Mouse (Mus musculus): ENCODE results near the gene Rsl24d1.
"Not testable (repeated sequence)": the region's sequence is repeated elsewhere in the genome, so short reads cannot be mapped to it uniquely, and the experiment has no call there.

Gene Rsl24d1

DNA sequence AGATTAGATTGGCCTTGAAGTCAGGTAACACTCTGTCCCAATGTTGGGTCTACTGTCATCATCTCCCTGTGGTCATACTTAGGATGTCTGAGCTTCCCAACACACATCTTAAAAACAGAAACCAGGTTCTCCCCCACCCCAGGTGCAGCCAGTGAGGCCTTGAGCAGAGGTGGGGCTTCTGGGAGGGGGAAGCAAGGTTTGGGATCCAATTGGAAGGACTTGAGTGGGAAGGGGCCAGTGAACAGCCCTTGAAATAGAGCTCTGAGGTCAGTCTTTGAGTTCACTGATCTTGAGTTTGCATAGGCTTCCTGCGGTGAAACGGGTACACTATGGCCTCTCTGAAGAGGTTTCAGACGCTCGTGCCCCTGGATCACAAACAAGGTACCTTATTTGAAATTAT, 11.0 kb upstream of the Rsl24d1 start, which contains the start of gene Gm20509:
Gene Gm20509 (plus strand): TSS at position 290 of the 400 bp plus-strand sequence.
- no peak for DNase-seq (ENCODE audit: low spot score)

DNA sequence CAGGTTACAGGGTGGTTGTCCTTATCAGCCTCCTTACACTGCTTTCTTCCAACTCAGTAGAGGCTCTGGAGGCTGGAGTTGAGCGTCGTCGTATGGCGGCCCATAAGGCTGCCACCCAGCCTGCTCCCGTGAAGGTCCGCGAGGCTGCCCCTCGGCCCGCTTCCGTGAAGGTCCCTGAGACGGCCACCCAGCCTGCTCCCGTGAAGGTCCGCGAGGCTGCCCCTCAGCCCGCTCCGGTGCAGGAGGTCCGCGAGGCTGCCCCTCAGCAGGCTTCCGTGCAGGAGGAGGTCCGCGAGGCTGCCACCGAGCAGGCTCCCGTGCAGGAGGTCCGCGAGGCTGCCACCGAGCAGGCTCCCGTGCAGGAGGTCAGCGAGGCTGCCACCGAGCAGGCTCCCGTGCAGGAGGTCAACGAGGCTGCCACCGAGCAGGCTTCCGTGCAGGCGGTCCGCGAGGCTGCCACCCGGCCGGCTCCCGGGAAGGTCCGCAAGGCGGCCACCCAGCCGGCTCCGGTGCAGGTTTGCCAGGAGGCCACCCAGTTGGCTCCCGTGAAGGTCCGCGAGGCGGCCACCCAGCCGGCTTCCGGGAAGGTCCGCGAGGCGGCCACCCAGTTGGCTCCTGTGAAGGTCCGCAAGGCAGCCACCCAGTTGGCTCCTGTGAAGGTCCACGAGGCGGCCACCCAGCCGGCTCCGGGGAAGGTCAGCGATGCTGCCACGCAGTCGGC, 9.9 kb upstream of the Rsl24d1 start:
- DNase-seq (ENCODE audit: low spot score) = no peak

DNA sequence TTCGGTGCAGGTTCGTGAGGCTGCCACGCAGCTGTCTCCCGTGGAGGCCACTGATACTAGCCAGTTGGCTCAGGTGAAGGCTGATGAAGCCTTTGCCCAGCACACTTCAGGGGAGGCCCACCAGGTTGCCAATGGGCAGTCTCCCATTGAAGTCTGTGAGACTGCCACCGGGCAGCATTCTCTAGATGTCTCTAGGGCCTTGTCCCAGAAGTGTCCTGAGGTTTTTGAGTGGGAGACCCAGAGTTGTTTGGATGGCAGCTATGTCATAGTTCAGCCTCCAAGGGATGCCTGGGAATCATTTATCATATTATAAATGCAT, 9.4 kb upstream of the Rsl24d1 start:
- no peak for DNase-seq (ENCODE audit: low spot score)

DNA sequence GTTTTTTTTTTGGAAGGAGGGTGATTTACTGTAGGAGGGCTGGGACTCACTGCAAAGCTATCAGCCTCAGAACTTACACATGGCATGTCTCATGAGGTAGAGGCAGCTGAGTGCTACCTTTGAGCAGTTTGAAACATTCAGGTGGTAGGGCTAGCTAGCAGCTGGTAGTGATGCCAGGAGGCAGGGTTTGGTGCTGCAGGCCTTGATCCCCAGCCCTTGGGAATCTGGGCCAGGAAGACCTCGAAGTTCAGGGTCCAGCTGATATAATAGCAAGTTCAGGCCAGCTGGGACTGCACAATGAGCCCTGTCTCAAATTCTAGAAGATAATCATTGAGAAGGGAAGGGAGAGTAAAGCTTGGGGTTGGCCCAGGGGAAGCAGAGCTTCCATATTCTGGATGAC, 8.1 kb upstream of the Rsl24d1 start:
- no peak for DNase-seq (ENCODE audit: low spot score)

DNA sequence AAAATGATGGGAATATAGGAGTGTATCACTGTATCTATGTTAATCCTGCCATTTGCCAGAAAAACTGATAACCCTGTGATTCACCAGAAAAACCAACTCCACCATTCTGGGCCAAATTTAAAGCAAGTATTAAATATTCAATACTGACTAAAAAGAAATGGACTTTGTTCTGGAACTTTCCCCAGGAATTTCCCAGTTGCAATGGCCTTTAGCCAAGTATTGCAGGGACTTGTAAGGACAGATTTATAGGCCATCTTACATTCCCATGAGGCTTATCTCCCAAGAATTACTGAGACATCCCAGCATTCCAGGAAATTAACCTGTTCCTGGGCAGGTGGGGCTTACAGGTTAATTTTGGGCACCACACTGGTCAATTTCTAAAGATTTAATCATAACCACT, 7.5 kb upstream of the Rsl24d1 start:
- no peak for DNase-seq (ENCODE audit: low spot score)

DNA sequence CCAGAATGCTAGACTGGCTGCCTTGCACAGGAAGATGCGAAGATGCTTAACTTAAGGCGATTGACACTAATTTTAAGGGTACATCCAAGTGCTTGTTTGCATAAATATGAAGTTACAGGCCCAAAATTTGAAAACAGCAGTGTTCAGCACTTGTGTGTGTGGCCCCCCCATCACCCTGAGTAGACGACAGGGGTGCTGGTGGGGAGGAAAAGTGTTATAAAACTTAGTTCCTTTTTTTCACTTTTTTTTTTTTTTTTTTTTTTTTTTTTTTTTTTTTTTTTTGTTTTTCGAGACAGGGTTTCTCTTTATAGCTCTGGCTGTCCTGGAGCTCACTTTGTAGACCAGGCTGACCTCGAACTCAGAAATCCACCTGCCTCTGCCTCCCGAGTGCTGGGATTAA, 3.5 kb downstream of the Rsl24d1 start:
- not testable (repeated sequence) for DNase-seq (ENCODE audit: low spot score)

DNA sequence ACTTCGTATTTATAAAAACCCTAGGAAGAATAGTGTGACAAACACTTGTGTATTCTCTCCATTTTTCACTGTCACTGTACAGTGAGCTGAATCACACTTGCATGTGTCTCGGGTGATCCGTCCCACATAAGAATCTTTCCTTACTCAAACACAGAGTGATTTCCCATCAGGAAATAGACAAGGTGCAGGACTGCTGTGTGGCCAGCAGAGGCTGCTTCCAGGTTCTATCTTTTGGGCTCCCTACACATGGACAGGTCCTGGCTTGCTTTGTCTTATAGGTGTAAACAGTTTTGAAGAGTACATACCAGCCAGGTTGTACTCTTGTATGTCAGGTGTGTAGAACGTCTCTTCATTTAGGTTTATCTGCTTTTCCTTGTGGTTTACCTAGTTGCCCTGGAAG, 4.8 kb downstream of the Rsl24d1 start:
- no peak for DNase-seq (ENCODE audit: low spot score)

DNA sequence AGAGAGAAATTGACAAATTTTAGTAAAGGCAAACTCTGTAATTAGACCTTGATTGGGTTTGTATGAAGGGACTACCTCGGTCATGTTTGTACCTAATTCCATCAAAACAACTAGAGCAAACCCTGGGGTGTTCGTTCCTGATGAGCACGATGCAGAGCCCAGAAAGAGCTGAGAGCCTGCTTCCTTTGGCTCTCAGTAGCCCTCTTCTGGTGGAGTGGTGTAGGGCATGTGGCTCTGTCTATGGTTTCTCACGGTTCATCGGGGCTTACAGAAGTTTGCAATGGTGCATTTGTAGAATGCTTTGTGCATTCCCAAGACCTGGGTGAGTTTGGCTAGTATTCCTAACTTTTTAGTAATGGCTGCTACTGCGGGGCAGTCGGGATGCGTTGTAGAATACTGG, 8.5 kb downstream of the Rsl24d1 start:
- peak; percentile 34 for DNase-seq (ENCODE audit: low spot score)

DNA sequence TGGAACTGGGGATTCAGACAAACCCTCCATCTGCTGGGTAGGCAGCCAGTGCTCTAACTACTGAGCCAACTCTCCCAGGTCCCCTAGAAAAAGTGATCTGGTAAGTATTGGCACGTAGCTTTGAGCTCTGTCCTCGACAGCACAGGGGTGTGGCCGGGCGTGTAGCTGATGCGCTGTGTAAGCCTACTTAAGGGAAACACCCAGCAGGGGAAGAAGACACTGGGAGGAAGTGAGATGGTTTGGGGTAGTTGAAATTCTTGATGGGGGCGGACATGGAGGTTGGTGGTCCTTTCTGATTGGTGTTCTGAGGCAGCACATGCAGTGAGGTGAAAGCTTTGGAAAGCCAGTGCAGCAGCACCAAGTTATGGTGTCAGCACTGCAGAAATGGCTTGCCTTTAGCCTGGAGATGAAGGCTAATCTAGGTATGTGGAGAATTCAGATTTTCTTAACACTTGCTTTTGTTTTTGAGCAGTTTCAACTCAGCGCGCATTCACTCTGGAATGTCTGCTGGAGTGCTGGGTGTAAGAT, 11.9 kb downstream of the Rsl24d1 start:
- no peak for DNase-seq (ENCODE audit: low spot score)

DNA sequence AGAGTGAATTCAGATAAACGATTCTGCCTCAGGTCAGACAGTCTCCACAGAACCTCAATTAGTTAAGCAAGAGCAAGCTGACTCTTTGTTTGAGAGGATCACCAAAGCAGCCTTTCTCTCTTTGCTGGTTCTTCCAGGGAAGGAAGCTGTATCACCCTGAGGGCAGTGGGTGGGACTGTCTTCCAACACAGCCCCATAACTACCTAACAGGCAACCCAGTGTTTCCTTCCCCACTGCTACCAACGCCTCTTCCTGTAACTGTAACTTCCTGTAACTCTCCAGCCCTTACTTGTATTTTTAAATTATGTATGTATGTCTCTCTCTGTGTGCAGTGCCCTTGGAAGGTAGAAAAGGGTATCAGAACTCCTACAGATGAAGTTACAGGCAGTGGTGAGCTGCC, 14.2 kb downstream of the Rsl24d1 start:
- DNase-seq (ENCODE audit: low spot score) = no peak

DNA sequence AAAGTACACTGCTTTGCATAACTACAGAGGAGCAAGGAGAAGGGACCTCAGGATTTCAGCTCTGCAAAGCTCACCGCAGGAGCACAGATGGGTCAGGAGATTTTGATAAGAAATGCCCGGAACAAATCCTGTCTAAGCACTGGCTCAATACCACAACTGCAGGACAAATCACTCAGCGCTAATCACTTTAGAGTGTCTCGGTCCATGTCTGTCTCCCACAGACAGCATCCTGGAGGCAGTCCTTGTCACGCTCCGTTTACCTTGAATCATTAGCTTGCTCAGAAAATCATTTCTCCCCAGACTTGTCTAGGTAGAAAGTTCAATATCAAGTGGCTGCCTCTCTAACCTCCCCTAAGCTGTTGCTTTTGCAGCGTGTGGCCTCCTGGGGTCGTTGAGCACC, 16.6 kb downstream of the Rsl24d1 start:
- DNase-seq (ENCODE audit: low spot score) = no peak

DNA sequence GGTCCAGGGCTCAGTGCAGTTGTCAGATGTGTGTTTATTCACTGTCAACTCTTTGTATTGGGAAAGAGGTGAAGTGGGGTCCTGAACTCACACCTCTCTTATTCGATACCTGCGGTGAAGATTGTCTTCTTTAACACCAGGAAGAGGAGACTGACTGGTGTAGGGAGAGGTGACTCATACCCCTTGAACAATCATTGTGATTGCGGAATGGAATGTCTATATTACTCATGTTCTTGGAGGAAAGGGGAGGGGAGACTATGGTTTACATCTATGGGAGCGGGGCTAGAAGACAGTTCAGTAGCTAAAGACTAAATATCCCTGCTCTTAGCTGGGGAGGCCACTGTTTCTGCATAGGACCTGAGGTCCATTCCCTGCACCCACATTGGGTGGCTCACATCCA, 17.3 kb downstream of the Rsl24d1 start:
- no peak for DNase-seq (ENCODE audit: low spot score)

DNA sequence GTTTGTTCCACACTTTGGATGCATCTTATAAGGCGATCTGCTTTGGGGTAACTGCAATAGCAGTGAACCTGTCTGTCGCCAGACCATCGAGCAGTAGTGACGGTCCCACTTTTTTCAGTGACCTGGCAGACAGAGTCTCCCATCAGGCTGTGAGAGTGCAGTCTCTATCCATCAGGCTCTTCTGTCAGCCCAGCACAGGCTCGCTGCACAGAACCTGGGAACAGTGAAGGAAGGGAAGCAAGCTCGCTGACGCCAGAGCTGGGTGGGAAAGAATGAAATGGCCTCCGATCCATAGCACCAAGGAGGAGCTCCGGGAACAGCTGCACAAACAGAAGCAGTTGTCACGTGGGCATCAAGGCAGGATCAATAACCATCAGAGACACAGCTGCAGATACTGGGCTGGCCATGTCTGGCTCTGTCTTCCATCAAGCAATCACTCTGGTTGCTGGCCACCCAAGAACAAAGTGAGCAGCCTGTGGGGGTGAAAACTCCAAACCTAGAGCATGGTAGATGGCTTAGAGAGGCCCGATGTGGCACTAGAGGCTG, 24.2 kb downstream of the Rsl24d1 start:
- DNase-seq (ENCODE audit: low spot score) = no peak

DNA sequence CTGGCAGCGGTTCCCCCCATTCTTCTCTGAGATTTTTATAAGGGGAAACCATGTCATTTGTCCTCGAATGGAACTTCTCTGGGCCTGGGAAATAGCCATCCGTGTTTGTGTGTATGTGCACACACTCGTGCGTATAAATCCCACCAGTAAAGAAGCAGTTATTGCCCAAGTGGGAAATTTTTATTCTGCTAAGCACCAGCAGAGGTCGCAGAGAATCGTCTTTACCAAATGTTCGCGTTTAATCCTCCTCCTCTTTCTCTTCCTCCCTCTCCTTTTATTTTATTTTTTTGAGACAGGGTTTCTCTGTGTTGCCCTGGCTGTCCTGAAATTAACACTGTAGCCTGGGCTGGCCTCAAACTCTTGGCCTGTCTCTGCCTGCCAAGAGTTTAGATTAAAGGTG, 41.1 kb downstream of the Rsl24d1 start:
- DNase-seq (ENCODE audit: low spot score) = no peak

DNA sequence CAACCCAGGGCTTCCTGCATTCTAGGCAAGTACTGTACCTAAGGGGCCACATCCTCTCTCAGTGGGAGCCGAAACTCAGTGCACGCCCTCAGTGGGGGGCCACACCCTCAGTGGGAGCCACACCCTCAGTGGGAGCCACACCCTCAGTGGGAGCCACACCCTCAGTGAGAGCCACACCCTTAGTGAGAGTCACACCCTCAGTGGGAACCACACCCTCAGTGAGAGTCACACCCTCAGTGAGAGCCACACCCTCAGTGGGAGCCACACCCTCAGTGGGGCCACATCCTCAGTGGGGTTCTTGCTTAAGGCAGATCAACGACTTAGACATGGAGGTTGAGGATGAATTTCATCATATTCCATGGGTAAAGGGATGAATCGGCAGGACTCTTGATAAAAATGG, 44.7 kb downstream of the Rsl24d1 start:
- no peak for DNase-seq (ENCODE audit: low spot score)

DNA sequence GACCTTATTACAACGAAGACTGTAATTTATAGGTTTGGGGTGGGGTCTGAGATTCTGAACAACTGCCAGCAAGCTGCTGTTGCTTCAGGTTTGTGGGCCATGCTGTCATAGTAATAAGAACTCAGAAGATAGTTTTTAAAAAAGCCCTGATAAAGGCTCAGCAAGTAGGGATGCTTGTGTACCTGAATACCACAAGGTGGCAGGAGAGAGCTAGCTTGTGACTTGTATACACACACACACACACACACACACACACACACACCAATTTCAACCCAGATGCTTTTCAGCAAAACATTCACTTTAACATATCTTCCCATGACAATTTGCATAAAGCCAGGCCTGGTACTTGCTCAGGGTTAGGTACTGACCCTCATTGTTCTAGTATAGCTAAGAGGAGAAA, 46.0 kb downstream of the Rsl24d1 start:
- DNase-seq (ENCODE audit: low spot score) = no peak

DNA sequence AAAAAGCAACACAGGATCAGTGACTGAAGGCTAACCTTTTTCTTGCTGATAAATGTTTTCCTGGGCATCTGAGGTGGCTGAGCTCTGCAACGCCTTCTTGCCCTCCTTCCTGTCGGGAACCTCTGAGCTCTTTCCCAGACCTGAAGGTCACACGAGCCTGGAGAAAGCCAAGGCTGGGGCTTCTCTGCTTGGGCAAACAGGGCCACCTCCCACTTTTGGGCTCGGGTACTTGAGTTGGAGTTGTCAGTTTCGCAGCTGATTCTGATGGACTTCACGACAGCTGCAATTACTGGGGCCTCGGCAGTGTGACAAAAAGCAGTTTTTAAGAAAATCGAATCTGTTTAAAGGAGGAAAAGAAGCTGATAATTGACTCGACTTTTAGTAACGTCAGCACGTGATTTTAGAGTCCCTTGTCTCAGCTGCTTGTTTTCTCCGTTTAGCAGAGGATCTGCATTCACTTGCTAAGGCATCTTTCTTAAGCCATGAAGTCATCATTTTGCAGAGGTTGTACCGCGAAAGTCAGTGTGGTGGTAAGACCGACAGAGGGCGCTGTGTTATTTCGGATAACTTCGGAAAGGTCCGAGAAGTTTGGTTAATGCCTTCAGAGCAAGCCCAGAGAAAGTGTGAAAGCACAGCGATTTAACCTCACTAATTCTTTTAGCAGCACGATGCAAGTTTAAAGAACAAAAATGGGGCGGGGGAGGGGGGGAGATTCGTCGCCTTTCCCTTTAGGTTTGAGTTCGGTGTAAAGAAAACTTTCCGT, 49.5 kb downstream of the Rsl24d1 start:
- peak; percentile 80 for DNase-seq (ENCODE audit: low spot score)

DNA sequence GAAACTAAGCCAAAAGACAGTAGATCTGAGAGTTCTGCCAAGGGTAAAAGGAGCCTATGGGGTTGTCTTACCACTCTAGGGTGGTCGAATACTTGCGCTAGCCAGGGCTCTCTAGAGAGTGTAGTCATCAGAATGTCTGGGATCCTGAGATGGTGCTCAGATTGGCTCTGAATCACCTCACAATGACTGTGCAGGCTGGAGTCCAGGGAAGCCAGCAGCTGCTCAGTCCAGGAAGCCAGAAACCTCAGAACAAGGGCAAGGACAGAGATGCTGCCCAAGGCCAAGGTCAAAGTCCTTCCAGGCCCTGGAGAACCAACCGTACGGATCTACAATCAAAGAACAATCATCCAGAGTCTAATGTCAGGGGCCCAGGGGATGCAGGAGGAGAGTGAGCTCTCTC, 52.4 kb downstream of the Rsl24d1 start:
- no peak for DNase-seq (ENCODE audit: low spot score)
